Mouse (Mus musculus) 3T3-L1 (cell line): Measurements from ENCODE around the gene Park7.

Experiments
- DNase-seq: peaks from one replicate; pipeline ENCODE4 v3.0.0-alpha.2; 2015; ENCODE audit warnings: low read depth, low spot score

Park7 gene

DNA sequence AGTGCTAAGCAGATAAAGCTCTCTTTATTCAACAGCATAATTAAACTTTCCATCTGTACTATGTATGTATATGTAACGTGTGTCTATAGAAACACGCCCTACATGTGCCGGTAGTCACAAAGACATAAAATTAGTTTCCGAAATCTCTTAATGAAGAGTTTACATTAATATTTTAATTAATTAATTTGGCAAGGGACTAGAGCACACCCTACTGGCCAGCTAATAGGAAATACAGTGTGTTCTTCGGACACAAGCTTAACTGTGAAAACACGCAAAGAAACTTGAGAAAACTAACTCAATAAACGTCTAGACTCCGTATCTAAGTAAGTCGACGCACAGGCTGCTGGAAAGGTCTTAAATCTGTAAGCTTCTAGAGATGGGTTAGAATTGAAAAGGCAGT lies 64.3 kb downstream of the Park7 start:
- DNase-seq = no peak
